Mouse (Mus musculus) neural tube, embryonic 11.5 days (tissue): ENCODE data around the gene Apoc4. TPM values are rescaled to one million over a fixed set of nuclear protein-coding genes. Genes with fewer than 3 reads are reported as not detected.

Experiments
- ATAC-seq: fragments of 200-750 bp; cut with Nextera tagmentation; 2 replicates; pipeline ENCODE4 v1.8.0; 2017; ENCODE audit warnings: moderate number of reproducible peaks, mild to moderate bottlenecking, moderate TSS enrichment, moderate library complexity; ENCODE audit not compliant: insufficient read depth, low FRiP score, low TSS enrichment
- DNase-seq: peaks from one replicate; pipeline ENCODE4 v3.0.0-alpha.2; 2015; ENCODE audit warnings: low spot score
- H3K27ac ChIP-seq: fragments of 300-500 bp; sonication (generic); 2 replicates; pipeline ENCODE4 v1.5.1; 2014; ENCODE audit warnings: low read depth, mild to moderate bottlenecking, low read length
- H3K27me3 ChIP-seq: fragments of 300-500 bp; sonication (generic); 2 replicates; pipeline ENCODE4 v1.6.1; 2014; ENCODE audit warnings: mild to moderate bottlenecking, low read length, mixed read lengths; ENCODE audit not compliant: control insufficient read depth, insufficient read depth
- H3K36me3 ChIP-seq: fragments of 300-500 bp; sonication (generic); 2 replicates; pipeline ENCODE4 v1.6.1; 2014; ENCODE audit warnings: mild to moderate bottlenecking, low read length, moderate library complexity, mixed read lengths; ENCODE audit not compliant: control insufficient read depth, insufficient read depth
- H3K4me1 ChIP-seq: fragments of 300-500 bp; sonication (generic); 2 replicates; pipeline ENCODE4 v1.6.1; 2014; ENCODE audit warnings: low read length, mixed read lengths; ENCODE audit not compliant: control insufficient read depth, insufficient read depth
- H3K4me2 ChIP-seq: fragments of 300-500 bp; sonication (generic); 2 replicates; pipeline ENCODE4 v1.6.1; 2014; ENCODE audit warnings: low read depth, mild to moderate bottlenecking, moderate library complexity
- H3K4me3 ChIP-seq: fragments of 300-500 bp; sonication (generic); 2 replicates; pipeline ENCODE4 v1.5.1; 2014; ENCODE audit warnings: low read depth, low read length
- H3K9ac ChIP-seq: fragments of 300-500 bp; sonication (generic); 2 replicates; pipeline ENCODE4 v1.6.1; 2014; ENCODE audit warnings: mild to moderate bottlenecking, low read length
- H3K9me3 ChIP-seq: fragments of 300-500 bp; sonication (generic); 2 replicates; pipeline ENCODE4 v1.6.1; 2016; ENCODE audit warnings: low read length; ENCODE audit not compliant: control insufficient read depth
- WGBS: fragments of 180-500 bp; shearing (Covaris S2); extraction: QIAGEN DNeasy Blood & Tissue Kit; methylation state at CpG from one replicate; pipeline ENCODE4 v1.1.7; 2014; 5-methylcytosine and 5-hydroxymethylcytosine counted together
- polyA plus RNA-seq: library from polyadenylated mRNA; unstranded; fragments of >200 nt; fragmentation: Nextera tagmentation; extraction: Ambion mirVana; gene quantifications from 2 replicates; pipeline ENCODE4 v1.2.1, GENCODE M21; 2014

The Apoc4 gene
- polyA plus RNA-seq, 1 experiment from 2014 or later = not detected

GRCm38 (mm10) chr7:19677872-19678271, 3.4 kb downstream of the Apoc4 start, which contains the start of gene Apoc2:
Gene Apoc2 (minus strand): TSS chr7:19677941.
- H3K9ac ChIP-seq = no peak within 1 kb of the TSS
- DNase-seq (no peak), ATAC-seq (no peak)
- H3K4me3 ChIP-seq = no peak within 1 kb of the TSS
- no peaks in the 10 kb centered on the region for H3K27me3 ChIP-seq
- H3K4me1 ChIP-seq = no peaks in the 10 kb centered on the region
- 79% methylated on average over 8 of the region's 8 CpGs for WGBS
- H3K27ac ChIP-seq = no peak within 1 kb of the TSS
- no peaks in the 10 kb centered on the region for H3K9me3 ChIP-seq
- H3K4me2 ChIP-seq = no peak within 1 kb of the TSS
- no peaks in the 10 kb centered on the region for H3K36me3 ChIP-seq

GRCm38 (mm10) chr7:19676662-19677061, 4.6 kb downstream of the Apoc4 start:
- no peak for DNase-seq
- H3K4me3 ChIP-seq = no peak overlapping the region
- ATAC-seq = no peak
- no peaks in the 10 kb centered on the region for H3K4me1 ChIP-seq
- H3K27me3 ChIP-seq = no peaks in the 10 kb centered on the region
- H3K9me3 ChIP-seq = no peaks in the 10 kb centered on the region
- no peak overlapping the region for H3K4me2 ChIP-seq
- WGBS = 40% methylated on average over 1 of the region's 1 CpGs
- no peaks in the 10 kb centered on the region for H3K36me3 ChIP-seq
- no peak overlapping the region for H3K27ac ChIP-seq
- no peak overlapping the region for H3K9ac ChIP-seq

DNA sequence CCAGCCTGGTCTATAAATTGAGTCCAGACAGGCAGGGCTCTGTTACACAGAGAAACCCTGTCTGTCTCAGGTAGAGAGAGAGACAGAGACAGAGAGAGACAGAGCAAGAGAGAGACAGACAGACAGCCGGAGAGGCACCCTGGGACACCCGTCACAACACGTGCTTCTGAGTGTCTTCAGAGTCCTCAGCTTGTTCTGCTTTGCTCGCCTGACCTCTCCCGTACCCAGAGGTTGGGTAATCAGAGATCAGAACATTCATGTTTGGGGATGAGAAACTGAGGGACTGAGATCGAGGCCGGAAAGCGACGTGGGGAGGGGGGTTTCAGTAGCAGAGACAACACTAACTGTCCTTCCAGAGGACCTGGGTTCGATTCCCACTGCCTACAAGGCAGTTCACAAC, 5.5 kb downstream of the Apoc4 start:
- DNase-seq (no peak), ATAC-seq (no peak)
- Histone ChIP-seq H3K9me3 (no peaks in the 10 kb centered on the region), H3K27ac (no peak overlapping the region), H3K27me3 (no peaks in the 10 kb centered on the region), H3K4me1 (no peaks in the 10 kb centered on the region), H3K9ac (no peak overlapping the region), H3K4me2 (no peak overlapping the region), H3K36me3 (no peaks in the 10 kb centered on the region), H3K4me3 (no peak overlapping the region)
- WGBS = 84% methylated on average over 10 of the region's 10 CpGs

GRCm38 (mm10) chr7:19673083-19673699, 8.1 kb downstream of the Apoc4 start:
- ATAC-seq = no peak
- H3K4me2 ChIP-seq = no peak overlapping the region
- 73% methylated on average over 14 of the region's 14 CpGs for WGBS

GRCm38 (mm10) chr7:19671511-19671910, 9.8 kb downstream of the Apoc4 start:
- no peak overlapping the region for H3K4me3 ChIP-seq
- H3K27ac ChIP-seq = no peak overlapping the region

More at GRCm38 (mm10) chr7:19673083-19673699, 8.1 kb downstream of the Apoc4 start:
- Histone ChIP-seq H3K4me1 (no peaks in the 10 kb centered on the region), H3K27ac (no peak overlapping the region), H3K36me3 (no peaks in the 10 kb centered on the region), H3K4me3 (no peak overlapping the region), H3K9ac (no peak overlapping the region), H3K9me3 (no peaks in the 10 kb centered on the region), H3K27me3 (no peaks in the 10 kb centered on the region)
- DNase-seq = no peak

GRCm38 (mm10) chr7:19668947-19669721, 12.1 kb downstream of the Apoc4 start:
- Histone ChIP-seq H3K27me3 (no peaks in the 10 kb centered on the region), H3K9ac (no peak overlapping the region), H3K4me1 (peaks cover 6% of the 10 kb centered on the region), H3K4me2 (peak overlapping the region; percentile 29), H3K36me3 (no peaks in the 10 kb centered on the region), H3K27ac (no peak overlapping the region), H3K9me3 (no peaks in the 10 kb centered on the region), H3K4me3 (no peak overlapping the region)
- 9% methylated on average over 10 of the region's 10 CpGs for WGBS
- peak; percentile 87 for DNase-seq
- peak; percentile 58; the same call in 1 of the 2 replicates for ATAC-seq

More at GRCm38 (mm10) chr7:19671511-19671910, 9.8 kb downstream of the Apoc4 start:
- no peak overlapping the region for H3K9ac ChIP-seq
- H3K4me2 ChIP-seq = no peak overlapping the region
- ATAC-seq = no peak
- DNase-seq = no peak
- no peaks in the 10 kb centered on the region for H3K9me3 ChIP-seq
- WGBS = 71% methylated on average over 10 of the region's 10 CpGs
- H3K36me3 ChIP-seq = no peaks in the 10 kb centered on the region
- H3K4me1 ChIP-seq = no peaks in the 10 kb centered on the region
- H3K27me3 ChIP-seq = no peaks in the 10 kb centered on the region

DNA sequence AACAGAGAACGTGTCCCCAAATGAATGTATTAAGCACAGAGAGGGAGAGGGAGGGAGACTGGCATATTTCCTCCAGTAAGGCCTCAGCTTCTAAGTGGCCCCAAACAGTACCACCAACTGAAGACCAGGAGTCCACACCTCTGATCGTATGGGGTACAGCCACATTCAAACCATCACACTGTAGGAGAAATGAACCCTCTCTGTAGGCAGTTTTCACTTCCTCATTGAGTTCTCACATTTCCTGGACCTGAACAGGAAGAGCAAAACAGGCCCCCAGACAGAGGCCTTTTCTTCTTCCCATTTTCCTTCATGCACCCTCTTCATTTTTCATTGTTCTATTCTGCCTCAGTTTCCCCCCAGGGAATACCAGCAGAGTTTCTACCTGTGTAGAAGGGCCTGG, 13.8 kb downstream of the Apoc4 start:
- ATAC-seq = no peak
- H3K4me3 ChIP-seq = no peak overlapping the region
- WGBS = 76% methylated on average over 2 of the region's 2 CpGs
- no peaks in the 10 kb centered on the region for H3K27me3 ChIP-seq
- H3K27ac ChIP-seq = no peak overlapping the region
- DNase-seq = no peak
- peaks cover 13% of the 10 kb centered on the region for H3K4me1 ChIP-seq
- H3K4me2 ChIP-seq = no peak overlapping the region
- no peaks in the 10 kb centered on the region for H3K36me3 ChIP-seq
- H3K9me3 ChIP-seq = no peaks in the 10 kb centered on the region
- no peak overlapping the region for H3K9ac ChIP-seq

DNA sequence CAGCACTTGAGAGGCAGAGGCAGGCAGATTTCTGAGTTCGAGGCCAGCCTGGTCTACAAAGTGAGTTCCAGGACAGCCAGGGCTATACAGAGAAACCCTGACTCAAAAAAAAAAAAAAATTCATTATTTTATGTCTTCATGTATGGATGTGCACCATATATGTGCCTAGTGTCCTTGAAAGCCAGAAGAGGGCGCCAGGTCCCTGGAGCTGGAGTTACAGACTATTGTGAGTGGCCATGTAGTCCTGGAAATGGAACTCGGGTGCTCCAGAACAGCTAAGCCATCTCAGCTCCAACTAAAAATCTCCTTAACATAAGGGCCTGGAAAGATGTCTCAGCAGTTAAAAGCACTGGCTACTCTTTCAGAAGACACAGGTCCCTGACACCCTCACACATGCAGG, 14.5 kb downstream of the Apoc4 start:
- ATAC-seq (no peak), DNase-seq (no peak)
- no peak overlapping the region for H3K4me3 ChIP-seq
- H3K27ac ChIP-seq = no peak overlapping the region
- no peak overlapping the region for H3K4me2 ChIP-seq
- H3K27me3 ChIP-seq = no peaks in the 10 kb centered on the region
- no peaks in the 10 kb centered on the region for H3K9me3 ChIP-seq
- H3K36me3 ChIP-seq = no peaks in the 10 kb centered on the region
- no peak overlapping the region for H3K9ac ChIP-seq
- 66% methylated on average over 3 of the region's 3 CpGs for WGBS
- peaks cover 13% of the 10 kb centered on the region for H3K4me1 ChIP-seq
